Mouse (Mus musculus) thymus, postnatal 36 days (tissue): ENCODE results near the gene Cnih3.
A peak's percentile ranks its signal among the peaks of the same experiment; 100 is the strongest.

Source experiments
- DNase-seq, 2 experiments: peaks; one replicate each; pipeline ENCODE4 v3.0.0; 2022; ENCODE audit warnings: mixed read lengths in 2 of 2

Cnih3 gene

DNA sequence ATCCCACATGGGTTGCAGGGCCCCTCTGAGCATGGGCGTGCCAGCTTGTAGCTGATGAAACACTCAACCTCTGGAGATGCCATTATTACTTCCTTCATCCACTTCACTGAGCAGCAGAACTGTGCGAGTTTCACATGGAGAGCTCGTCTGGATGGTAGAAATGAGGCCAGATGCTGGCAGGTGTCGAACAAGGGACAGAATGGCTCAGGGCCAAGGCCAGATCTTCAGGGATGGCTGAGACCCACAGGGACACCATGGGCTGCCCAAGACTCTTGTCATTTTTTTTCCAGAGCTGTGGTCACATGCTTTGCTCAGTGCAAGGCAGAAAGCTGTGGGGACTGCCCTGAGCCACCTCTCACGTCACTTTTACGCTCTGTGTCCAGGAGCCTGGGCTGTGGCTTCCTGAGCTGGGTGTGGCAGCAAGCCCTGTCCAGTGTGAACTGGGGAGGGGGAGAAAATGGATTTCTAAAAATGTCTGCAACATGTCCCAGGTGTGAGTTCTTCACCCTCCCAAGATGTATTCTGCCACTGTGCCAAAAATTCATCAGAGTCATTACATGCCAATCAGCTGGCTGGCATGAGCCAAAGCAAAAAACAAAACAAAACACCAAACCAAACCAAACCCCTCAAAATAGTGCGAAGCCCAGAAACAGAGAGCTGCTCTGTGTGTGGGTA lies 107.1 kb downstream of the Cnih3 start:
- DNase-seq: no peak

DNA sequence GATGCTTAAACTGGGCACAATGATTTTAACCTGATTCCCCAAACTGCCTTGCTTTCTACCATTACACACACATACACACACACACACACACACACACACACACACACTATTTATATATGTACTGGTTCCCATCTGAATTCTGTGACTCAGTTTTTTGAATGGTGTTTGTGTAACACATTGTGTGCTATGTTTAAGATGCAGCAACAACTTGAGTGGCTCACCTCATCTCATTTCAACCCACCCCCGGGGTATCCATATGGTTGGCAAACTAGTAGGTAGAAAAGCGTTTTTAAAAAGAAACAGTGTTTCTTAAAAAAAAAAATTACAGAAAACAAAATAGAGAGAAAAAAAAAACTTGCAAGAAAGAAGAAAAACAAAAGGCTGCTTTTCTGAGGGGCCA lies 107.9 kb downstream of the Cnih3 start:
- DNase-seq: no peak

DNA sequence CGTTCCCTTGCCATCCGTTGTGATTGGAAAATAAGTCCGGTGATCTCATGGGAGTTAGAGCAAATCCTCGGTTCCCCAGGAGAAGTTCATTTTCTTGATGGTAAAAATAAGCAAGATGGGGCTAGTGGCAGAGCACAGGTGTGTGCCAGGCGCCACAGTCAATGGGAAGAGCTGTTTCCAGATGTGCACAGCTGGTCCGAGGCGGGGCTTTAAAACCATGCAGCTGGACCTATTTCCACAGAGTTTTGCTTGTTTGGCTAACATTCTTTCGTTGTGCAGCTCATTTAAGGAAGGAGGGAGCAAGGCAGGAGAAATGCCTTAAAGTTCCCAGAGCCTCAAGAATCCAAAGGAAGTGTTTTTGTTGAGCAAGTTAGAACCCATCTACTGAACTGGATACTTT lies 109.1 kb downstream of the Cnih3 start:
- DNase-seq: no peak

DNA sequence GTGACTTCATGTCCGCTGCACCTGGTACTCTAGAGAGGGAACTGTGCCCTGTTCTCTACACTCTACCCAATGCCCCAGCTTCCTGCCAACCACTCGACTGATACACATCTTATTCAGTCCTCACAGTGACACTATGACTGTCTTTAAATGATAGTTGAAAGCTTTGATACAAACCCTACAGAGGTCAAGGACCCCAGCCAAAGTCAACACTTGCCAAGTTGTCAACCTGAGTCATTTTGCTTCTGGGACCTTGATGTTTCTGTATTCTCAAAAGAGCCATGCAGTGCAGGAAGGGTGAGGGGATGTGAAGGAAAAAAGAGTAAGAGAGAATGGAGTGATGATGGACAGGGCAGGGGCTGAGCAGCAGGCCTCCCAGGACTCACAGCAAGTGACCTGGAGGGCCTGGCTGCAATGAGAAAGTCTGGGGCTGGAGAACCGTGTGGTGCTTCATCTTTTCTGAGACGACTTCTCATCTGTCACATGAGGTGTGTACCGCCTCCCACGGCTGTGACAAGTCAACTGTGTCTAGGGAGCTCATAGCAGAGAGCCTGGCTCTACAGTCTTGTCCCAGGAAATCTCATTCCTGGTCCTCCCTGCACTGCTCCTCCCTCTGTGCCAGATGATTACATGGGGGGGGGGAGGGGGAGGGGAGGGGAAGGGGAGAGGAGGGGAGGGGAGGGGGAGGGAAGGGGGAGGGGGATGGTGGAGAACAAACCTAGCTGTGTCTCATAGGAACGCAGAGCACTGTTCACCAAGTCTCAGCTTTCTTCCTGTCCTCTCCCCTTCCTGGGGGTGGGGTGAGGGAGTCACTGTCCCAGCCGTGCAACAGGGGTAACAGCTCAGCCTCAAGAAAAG lies 109.8 kb downstream of the Cnih3 start:
- DNase-seq: no peak

DNA sequence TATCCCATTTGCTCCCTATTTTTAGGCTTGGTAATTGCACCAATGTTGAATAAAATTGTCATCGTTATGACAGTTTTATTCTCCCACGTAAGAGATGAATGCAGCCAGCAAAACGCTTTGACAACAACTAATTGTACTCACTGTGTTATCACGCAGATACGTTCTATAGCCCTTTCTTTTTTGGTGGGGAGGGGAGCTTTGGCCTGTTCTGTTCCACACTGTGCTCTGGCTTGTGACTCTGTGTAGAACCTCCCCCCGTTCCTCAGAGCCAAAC lies 110.4 kb downstream of the Cnih3 start:
- DNase-seq: no peak

DNA sequence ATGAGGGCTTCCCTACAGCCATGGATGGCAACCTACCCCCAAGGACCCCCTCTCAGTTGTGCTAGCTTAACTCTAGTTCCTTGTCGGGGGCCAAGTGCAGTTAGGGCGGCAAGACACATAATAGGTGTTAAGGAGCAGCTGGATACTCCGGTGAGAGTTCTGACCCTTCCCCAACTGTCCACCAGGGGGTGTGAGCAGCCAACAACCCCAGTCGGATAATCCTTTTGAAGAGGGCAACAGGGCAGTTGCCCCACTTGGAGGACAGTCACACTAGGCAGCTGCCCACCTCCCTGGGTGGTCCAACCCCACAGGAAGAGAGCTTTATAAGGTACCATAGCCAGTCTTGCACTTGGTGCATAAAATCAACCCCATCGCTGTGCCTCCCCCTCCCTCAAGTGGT lies 112.6 kb downstream of the Cnih3 start:
- DNase-seq: peak in 1 of 2 experiments; percentile 5

DNA sequence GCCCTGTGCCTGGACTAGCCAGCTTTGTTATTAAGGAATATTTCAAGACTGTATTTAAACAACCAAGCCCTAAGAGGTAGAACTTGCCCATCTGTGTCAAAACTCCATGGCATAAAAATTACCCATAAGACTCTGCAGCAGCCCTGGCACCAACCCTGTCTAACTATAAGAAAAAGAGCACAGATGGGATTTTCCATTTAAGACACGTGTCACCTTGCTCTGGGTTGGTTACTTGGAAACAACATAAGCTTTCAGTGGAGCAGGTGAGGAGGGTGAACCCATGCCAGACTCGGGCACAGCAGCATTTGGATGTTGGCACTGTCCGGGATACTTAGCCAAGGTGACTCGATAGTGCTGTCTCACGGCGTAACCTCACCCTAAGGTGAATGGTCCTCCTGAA lies 113.6 kb downstream of the Cnih3 start:
- no peak for DNase-seq

DNA sequence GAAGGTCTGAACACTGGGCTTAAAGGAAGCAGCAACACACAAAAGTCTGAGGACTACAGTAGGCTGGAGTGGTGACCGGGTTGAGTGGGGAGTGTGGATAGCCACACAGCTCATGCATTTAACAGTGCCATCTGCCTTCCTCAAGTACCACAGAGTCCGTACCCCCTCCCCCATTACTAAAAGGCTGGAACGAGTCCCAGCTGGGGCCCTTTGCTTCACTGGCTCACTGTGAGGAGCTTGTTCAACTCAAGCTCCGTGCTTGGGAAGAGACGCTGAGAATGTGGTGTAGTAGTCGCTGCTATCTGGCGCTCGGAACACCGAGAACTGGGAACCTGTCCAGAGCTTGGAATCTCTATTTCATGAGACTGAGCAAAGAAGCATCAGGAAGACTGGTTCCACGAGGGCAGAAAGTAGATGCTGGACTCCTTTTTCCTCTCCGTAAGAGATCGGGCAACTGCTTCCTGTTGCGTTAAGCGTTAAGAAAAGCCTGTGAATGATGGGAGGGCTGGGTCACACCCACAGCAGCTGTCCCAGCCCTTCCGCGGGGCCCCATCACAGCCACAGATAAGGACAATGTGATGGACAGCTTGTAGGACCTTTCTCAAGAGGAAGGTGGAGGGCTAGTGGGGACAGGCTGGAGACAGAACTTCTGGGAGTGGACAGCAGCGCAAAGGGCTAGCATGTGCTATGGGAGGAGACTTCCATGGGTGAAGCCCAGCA lies 114.3 kb downstream of the Cnih3 start:
- DNase-seq: no peak

DNA sequence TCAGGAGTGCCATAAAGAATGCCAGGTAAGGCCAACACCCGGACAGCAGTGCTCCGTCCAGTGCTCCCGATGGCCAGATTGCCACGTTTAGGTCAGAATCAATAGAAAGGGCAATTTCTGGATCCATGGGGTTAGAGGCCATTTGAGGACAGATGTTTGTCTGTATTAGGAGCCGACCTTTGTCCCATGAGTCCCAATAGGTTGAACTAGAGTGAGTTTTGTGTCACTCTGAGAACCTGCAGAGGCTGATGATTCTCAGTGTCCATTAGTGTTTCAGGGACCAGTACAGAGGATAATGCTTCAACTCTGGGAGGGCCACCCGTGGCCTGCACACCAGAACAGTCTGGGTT lies 114.9 kb downstream of the Cnih3 start:
- DNase-seq: no peak

DNA sequence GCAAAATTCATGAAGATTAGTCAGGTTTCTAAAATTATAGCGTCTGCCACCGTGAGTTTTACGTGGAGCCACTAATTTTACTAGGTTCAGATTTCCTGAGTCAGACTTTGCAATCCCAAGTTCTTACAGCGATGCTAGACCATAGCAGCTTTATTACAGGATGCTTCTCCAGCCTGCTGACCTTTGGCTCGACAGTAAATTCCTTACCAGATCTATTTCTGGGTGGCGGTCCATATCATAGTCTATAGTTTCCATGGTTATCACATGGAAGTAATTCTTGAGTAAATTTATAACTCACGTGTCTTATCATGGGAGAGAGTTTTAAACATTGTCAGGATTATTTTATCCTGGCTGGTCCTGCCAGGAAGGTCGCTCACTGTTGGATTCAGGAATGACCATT lies 117.0 kb downstream of the Cnih3 start:
- DNase-seq: no peak

DNA sequence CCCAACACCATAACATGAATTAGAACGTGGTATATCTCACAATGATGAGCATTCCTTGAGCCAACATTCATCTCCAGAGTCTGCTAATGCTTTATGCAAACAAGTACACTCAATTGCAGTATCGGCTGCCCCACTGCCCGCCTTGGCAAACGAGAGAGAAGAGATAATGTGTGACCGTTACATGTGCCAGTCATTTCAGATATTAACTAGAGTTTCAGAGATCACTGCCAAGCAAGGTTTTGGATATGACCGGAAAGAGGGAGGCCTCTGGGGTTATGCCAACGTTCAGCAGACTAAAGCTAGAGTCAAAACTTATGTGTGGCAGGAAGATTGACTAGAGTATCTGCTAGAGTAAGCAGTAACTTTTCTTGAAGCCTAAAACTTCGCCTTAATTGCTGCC lies 123.7 kb downstream of the Cnih3 start:
- DNase-seq: no peak

DNA sequence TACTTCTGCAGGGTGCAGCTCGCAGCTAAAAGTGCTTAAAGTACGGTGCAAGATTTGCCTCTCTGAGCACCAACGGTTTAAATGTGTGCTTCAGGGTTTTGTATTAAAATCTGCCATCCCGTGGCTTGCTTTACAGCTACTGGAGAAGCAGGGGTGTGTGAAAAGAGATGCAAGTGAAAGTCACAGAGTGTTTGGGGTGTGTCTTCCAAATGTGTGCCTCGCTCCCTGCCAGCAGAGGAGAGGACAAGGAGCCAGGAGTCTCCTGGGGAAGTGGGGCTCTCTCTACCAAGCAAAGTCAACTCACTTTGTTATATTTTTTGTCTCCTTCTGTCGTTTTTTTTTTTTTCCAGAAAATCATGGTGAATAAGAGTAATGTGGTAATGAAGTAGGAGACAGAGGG lies 124.1 kb downstream of the Cnih3 start:
- DNase-seq: no peak

DNA sequence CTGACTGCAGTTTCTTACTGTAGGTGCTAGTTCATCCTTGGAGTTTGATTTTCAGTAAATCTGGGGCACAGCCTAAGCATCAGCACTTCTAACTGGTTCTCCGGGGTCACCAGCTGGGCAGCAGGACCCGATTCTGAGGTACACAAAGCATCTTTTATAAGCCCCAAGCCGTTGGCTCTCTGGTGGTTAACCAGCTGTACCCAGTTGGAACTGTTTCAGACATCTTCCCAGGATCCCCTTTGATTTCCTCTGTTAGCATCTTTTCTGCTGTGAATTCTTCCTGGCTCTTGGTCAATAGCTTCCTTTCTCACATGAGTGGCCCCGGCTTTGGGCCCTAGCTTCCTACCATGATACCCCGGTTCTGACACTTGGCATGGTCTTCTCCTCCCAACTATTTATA lies 132.3 kb downstream of the Cnih3 start:
- DNase-seq: no peak

DNA sequence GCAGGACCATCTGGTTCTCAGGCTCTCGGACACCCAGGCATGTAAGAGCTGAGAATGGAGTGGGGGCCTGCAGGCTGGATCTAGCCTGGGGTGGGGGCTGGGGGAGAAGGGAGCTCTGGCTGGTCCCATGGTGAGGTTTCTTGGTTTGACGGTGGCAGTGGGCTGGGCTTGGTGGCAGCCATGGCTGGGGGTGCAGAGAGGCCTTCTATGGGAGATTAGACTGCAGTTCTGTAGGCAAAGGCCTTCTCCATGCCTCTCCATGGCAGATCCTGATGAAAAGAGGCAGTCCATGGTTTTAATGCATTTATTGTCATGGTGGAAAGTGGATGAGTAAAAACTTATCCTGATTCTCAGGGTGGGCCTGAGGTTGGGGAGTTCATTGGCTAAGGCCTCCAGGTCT lies 151.0 kb downstream of the Cnih3 start:
- DNase-seq: no peak

DNA sequence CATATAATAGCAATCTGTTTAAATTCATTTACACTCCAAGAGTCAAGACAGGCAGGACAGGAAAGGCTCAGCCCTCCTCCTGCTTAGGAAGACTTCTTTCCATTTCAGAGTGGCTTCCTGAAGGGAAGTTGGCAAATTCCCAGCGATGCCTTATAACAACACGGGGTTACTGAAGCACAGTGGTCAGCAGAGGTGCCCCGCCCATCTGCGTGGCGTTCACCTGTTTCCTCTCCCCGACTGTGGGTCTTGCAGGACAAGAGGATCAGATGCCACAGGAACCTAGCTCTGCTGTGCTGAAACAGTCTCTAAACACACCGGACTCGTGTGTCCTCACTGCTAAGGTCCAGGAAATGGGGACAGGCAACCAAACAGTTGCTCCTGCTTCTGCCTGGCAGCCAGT lies 152.9 kb downstream of the Cnih3 start:
- no peak for DNase-seq
